ENCODE assay signal across 16 mouse cellular contexts in genomic region chr12:99028665-99029064, GRCm38 (mm10).
DNase-seq lines count a peak whose midpoint lies in the region; ATAC-seq and TF ChIP-seq lines count a peak whose summit lies in the region.
"Had no signal": no experiment of that assay in that cellular context is flagged by ENCODE, and none has a peak within 500 bp of the region (broad histone marks: within the 10 kb centered on the region; RNA-seq: fewer than 3 reads in every experiment).

No protein-coding gene starts in this region.

- no peak for TF ChIP-seq CTCF in olfactory bulb, adult 2 months (IDR thresholded peaks at IDR 0.05; ENCODE audit: insufficient read depth, low read depth, low read length)

- ATAC-seq in forebrain, embryonic 16.5 days: no peak
- no peak for ATAC-seq in forebrain, embryonic 11.5 days (replicated peaks; ENCODE audit: low FRiP score)
- ATAC-seq: liver, postnatal 0 days had no signal

- peak overlapping the region; percentile 10; the same call in 1 of the 2 replicates for H3K27ac ChIP-seq in forebrain, embryonic 16.5 days (ENCODE audit: low read length)
- no peak overlapping the region for H3K27ac ChIP-seq in forebrain, embryonic 11.5 days (ENCODE audit: low read depth, low read length)
- peak overlapping the region; percentile 86 for H3K27ac ChIP-seq in olfactory bulb, adult 2 months (ENCODE audit: insufficient read depth, low read depth, low read length)
- H3K27ac ChIP-seq: embryonic facial prominence, embryonic 15.5 days; limb, embryonic 15.5 days; midbrain, embryonic 12.5 days; stomach, embryonic 15.5 days had no signal

- TF ChIP-seq POLR2A in olfactory bulb, adult 2 months (IDR thresholded peaks at IDR 0.05; ENCODE audit: insufficient read depth, low read depth, low read length): no peak

- H3K27me3 ChIP-seq in forebrain, embryonic 16.5 days (replicated peaks; ENCODE audit: control insufficient read depth, insufficient read depth, low read length): no peaks in the 10 kb centered on the region
- peaks cover 6% of the 10 kb centered on the region for H3K27me3 ChIP-seq in forebrain, embryonic 11.5 days (ENCODE audit: control insufficient read depth, insufficient read depth, low read length)
- H3K27me3 ChIP-seq: embryonic facial prominence, embryonic 15.5 days; limb, embryonic 15.5 days; stomach, embryonic 15.5 days had no signal

- H3K9me3 ChIP-seq in forebrain, embryonic 16.5 days (ENCODE audit: control insufficient read depth, low read length): no peaks in the 10 kb centered on the region
- H3K9me3 ChIP-seq in forebrain, embryonic 11.5 days (ENCODE audit: control insufficient read depth, low read length): no peaks in the 10 kb centered on the region
- H3K9me3 ChIP-seq: embryonic facial prominence, embryonic 15.5 days; limb, embryonic 15.5 days; midbrain, embryonic 12.5 days; stomach, embryonic 15.5 days had no signal

- H3K4me1 ChIP-seq in forebrain, embryonic 16.5 days (replicated peaks; ENCODE audit: control insufficient read depth, insufficient read depth, low read length): peaks cover 21% of the 10 kb centered on the region
- no peaks in the 10 kb centered on the region for H3K4me1 ChIP-seq in forebrain, embryonic 11.5 days (replicated peaks; ENCODE audit: control insufficient read depth, insufficient read depth, low read length)
- peaks cover 8% of the 10 kb centered on the region for H3K4me1 ChIP-seq in olfactory bulb, adult 2 months (ENCODE audit: control insufficient read depth, insufficient read depth, low read length)
- H3K4me1 ChIP-seq: stomach, embryonic 15.5 days had no signal

- no peaks in the 10 kb centered on the region for H3K36me3 ChIP-seq in forebrain, embryonic 16.5 days (ENCODE audit: control insufficient read depth, insufficient read depth)
- no peaks in the 10 kb centered on the region for H3K36me3 ChIP-seq in forebrain, embryonic 11.5 days (ENCODE audit: control insufficient read depth, insufficient read depth, low read length)
- H3K36me3 ChIP-seq: embryonic facial prominence, embryonic 15.5 days; limb, embryonic 15.5 days; midbrain, embryonic 12.5 days; stomach, embryonic 15.5 days had no signal

- WGBS in forebrain, embryonic 16.5 days: 42% methylated on average over 5 of the region's 5 CpGs
- 61% methylated on average over 5 of the region's 5 CpGs for WGBS in forebrain, embryonic 11.5 days
- 45% methylated on average over 5 of the region's 5 CpGs for WGBS in olfactory bulb, adult 2 months

- no peak overlapping the region for H3K4me3 ChIP-seq in forebrain, embryonic 16.5 days (replicated peaks; ENCODE audit: low read length)
- H3K4me3 ChIP-seq in forebrain, embryonic 11.5 days (ENCODE audit: low read depth, low read length): no peak overlapping the region
- H3K4me3 ChIP-seq in olfactory bulb, adult 2 months (ENCODE audit: insufficient read depth, low read depth, low read length): no peak overlapping the region
- H3K4me3 ChIP-seq: embryonic facial prominence, embryonic 15.5 days; limb, embryonic 15.5 days; midbrain, embryonic 12.5 days; stomach, embryonic 15.5 days had no signal

- H3K9ac ChIP-seq in forebrain, embryonic 16.5 days (replicated peaks; ENCODE audit: low read depth, low read length): no peak overlapping the region
- no peak overlapping the region for H3K9ac ChIP-seq in forebrain, embryonic 11.5 days (ENCODE audit: low read length)
- H3K9ac ChIP-seq: embryonic facial prominence, embryonic 15.5 days; limb, embryonic 15.5 days; liver, postnatal 0 days; midbrain, embryonic 12.5 days; stomach, embryonic 15.5 days had no signal

- no peak for DNase-seq in forebrain, embryonic 11.5 days (ENCODE audit: low spot score)
- peak; percentile 35 for DNase-seq in layer of hippocampus, adult 11-12 months (ENCODE audit: low spot score)
- no peak for DNase-seq in layer of hippocampus, adult 9-10 months (ENCODE audit: low spot score)
- peak; percentile 66 for DNase-seq in right cerebral cortex, adult 18-20 months
- no peak for DNase-seq in right cerebral cortex, postnatal 36 days (ENCODE audit: low spot score in 2 of 2)
- DNase-seq: adrenal gland, postnatal 10 days; cerebellum, adult 9-10 months; kidney, adult 8-10 months; kidney, postnatal 36 days; liver, postnatal 0 days had no signal

- H3K4me2 ChIP-seq in forebrain, embryonic 16.5 days (ENCODE audit: low read length): no peak overlapping the region
- no peak overlapping the region for H3K4me2 ChIP-seq in forebrain, embryonic 11.5 days (ENCODE audit: low read depth, low read length, severe bottlenecking)
- H3K4me2 ChIP-seq: embryonic facial prominence, embryonic 15.5 days; limb, embryonic 15.5 days; midbrain, embryonic 12.5 days; stomach, embryonic 15.5 days had no signal

Comparison
In these comparisons a context has a peak if more than half of its experiments do, and no peak if none do; other contexts are left out.
1. DNase-seq: peak in layer of hippocampus, adult 11-12 months (single experiment) and right cerebral cortex, adult 18-20 months (single experiment); none in forebrain, embryonic 11.5 days (single experiment), layer of hippocampus, adult 9-10 months (single experiment) and right cerebral cortex, postnatal 36 days (0 of 2).